Mouse (Mus musculus): ENCODE data around the gene Zfp808. TPM values are rescaled to one million over a fixed set of nuclear protein-coding genes. Genes with fewer than 3 reads are reported as not detected.
"Not testable (repeated sequence)": the region's sequence is repeated elsewhere in the genome, so short reads cannot be mapped to it uniquely, and the experiment has no call there.

Zfp808 gene
- 1 to 10 TPM; 5.0 to 5.6 TPM for total RNA-seq (2021)
- long read RNA-seq, experiment 1, partial matches to known transcripts = 0 of 1 reads
- long read RNA-seq, experiment 1, other reads (novel, unspliced or antisense) = 0 of 1 reads
- long read RNA-seq, experiment 2, partial matches to known transcripts = 0 of 1 reads
- long read RNA-seq, experiment 2, other reads (novel, unspliced or antisense) = 1 of 1 reads

DNA sequence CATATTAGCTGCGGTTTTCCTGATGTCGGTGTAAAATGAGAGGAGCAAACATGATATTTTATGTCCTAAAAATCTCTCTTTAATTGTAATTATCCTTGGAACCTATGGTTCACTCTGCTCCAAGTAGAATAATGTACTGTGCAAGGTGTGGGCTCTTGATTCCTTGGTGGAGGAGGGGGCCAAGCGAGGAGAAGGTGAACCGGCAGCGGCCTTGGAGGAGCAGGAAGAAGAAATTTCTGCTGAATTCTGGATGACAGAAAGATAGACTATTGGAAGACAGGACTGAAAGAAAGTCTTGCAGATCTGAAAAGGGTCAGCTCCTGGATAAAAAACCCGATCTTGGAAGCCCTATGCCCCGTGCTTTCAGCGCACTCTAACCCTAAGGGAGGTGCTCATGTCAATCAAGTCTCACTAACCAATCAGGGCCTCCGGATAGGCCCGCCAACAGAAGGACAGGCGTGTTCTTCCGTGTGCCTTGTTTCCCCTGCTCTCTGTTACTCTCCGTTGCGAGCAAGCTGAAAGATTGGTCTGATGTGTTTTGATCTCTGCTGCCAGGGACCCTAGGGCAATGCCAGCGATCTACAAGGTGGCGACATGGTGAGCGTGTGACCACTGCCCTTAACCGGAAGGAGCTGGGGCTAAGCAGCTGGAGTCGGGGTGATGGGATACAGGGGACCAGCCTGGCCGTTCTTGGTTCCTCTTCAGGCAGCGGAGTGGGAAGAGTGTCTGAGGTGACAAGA is at the start of gene Zfp808:
TSS of gene Zfp808 (plus strand) at position 455 of the 740 bp plus-strand sequence.
- DNase-seq (ENCODE audit: low spot score in 2 of 2) = peak in 1 of 2 experiments; percentile 24

DNA sequence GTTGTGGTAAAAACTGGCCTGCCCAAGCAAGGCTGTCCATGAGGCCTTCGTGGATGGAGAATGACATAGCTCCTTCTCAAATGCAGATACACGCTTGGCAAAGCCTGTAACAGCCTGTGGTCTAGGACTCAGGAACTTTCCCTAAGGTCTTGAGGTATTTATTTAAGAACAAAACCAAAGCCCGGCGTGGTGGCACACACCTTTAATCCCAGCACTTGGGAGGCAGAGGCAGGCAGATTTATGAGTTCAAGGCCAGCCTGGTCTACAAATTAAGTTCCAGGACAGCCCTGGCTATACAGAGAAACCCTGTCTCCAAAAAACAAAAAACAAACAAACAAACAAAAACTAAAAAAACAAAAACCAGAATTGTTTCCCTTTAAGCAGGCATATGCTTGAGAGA is 30.9 kb upstream of the Zfp808 start:
- DNase-seq (ENCODE audit: low spot score in 2 of 2) = not testable (repeated sequence)

DNA sequence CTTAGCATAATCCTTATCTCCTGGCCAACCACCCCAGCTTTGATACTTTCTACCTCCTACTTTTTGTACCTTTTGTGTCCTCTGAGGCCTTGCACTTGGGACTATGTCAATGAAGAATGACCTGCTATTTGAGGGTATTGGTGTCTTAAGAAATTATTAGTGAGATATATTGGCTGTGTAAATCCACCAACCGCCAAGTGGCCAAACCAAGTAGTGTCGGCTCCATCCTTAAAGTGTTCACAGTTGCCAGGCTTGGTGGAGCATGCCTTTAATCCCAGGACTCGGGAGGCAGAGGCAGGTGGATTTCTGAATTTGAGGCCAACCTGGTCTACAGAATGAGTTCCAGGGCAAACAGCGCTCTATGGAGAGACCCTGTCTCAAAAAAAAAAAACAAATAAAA is 30.2 kb upstream of the Zfp808 start:
- not testable (repeated sequence) for DNase-seq (ENCODE audit: low spot score in 2 of 2)

DNA sequence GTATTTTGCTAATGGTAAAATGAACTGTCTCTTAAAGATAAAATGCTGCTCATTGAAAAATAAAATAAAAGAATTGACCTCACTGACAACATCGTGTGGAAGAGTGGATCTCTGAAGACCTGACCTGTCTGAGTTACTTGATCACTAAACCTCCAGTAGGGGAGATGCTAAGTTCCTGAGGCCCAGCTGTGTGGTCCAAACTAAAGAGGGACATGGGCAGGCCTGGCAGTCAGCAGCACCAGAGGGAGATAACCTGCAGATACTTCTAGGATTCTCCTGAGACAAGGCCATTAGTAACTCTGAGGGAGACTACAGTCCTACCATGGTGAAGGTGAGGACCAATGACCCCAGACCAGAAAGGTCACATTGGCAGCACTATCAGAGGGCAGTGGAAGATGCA is 27.3 kb upstream of the Zfp808 start:
- DNase-seq (ENCODE audit: low spot score in 2 of 2) = not testable (repeated sequence)

DNA sequence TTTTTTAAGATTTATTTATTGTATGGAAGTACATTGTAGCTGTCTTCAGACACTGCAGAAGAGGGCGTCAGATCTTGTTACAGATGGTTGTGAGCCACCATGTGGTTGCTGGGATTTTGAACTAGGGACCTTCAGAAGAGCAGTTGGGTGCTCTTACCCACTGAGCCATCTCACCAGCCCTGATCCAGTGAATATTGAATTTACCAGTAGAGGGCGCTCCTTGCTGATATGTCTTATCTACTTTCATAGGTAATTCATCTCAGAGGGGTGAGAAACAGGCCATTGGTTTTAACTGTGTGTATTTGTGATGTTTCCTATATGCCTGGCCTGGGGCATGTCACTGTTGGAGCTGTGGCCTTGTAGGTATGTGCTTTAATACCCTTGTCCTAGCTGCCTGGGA is 13.8 kb upstream of the Zfp808 start:
- not testable (repeated sequence) for DNase-seq (ENCODE audit: low spot score in 2 of 2)

DNA sequence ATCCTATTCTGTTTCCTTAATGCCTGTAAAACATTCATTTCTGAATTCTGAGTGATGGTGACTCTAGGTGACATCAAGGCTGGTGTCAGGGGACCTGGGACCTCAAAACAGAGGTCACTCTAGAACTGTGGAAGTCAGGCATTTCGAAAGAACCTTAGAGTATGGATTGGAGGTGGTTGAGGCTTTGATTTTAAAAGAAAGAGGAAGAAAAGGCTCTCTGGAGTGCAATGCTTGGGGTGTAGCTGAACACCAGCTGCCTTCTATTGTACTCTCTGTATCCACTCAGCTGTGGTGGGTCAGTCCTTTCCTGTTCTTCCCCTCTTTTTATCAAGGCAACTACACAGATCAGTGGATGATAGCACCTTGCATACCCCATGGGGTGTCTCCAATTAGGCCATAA is 8.1 kb upstream of the Zfp808 start:
- DNase-seq (ENCODE audit: low spot score in 2 of 2) = not testable (repeated sequence)

DNA sequence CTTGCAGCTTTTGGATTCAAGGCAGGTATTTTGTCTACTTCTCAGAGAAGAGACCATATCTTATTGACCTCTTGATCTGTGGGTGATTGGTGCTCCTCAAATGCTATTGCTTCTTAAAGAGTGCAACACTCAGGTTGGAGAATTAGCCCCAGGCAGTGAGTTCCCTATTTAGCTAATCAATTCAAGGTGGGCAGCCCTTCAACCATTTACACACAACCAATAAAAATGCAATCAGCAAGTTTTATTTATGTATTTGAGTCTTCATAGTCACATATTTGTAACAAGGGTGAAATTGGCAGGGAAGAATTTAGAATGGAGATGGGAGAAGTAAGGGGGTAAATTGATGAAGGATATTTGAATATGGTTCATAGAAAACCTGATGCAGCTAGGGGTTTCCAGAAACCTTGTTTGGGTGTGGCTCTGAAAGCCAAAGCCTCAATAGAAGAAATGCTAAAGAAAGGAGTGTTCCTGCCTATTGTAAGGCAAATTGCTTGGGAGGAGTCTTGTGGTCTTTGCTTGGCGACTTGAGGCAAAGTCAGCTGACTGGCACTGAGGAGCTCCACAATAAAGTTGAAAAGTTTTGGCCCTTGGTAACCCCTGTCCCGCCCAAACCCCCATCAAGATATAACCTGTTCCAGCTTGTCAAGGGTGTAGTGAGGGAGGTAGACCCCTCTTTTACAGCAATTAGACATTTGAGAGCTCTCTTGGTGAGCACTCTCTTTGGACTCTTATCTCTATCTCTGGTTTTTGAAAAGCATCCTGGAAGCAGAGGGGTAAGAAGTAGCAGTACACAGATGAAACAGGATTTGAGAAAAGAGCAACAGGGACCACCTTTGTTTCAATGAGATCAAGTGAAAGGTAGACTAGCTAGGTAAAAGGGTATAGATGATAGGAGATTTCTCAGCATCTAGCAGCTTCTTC is 52.4 kb downstream of the Zfp808 start:
- not testable (repeated sequence) for DNase-seq (ENCODE audit: low spot score in 2 of 2)

DNA sequence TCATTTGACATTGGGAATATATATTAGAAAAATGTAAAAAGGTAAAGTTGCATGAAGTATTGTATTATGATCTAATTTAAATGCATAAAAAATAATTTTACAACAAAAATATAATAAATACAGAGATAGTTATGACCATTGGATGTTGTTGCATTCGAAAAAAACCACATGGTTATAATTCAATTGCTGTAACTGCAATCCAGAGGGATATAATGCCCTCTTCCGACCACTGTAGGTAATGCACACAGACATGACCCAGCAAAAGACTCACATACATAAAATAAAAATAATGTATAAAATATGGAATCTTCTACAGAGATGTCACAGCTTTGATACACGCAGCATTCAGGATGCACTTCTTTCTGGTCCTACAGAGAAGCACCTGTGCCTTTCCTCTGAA is 115.6 kb downstream of the Zfp808 start:
- no peak for DNase-seq (ENCODE audit: low spot score in 2 of 2)

DNA sequence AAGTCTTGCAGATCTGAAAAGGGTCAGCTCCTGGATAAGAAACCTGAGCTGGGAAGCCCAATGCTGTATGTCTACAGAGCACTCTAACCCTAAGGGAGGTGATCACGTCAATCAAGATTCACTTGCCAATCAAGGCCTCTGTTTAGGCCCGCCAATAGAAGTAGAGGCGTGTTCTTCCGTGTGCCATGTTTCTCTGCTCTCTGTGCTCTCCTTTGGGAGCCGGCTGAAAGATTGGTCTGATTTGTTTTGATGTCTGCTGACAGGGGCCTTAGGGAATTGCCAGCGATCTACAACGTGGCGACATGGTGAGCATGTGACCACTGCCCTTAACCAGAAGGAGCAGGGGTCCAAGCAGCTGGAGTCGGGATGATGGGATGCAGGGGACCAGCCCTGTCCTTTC is 125.5 kb downstream of the Zfp808 start:
- DNase-seq (ENCODE audit: low spot score in 2 of 2) = not testable (repeated sequence)

DNA sequence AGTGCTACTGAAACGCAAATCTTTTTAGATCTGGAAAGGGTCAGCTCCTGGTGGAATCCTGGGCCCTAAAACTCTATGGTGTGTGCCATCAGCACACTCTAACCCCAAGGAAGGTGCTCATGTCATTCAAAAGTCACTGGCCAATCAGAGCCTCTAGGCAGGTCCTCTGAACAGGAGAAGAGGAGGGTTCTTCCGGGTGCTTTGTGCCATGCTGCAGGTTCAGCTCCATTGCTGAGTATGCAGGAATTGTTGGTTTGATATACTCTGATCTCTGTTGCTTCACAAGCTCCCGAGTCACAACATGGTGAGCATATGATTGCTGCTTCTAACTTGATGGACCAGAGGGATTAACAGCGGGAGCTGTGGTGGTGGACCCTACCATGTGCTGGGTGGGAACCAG is 133.7 kb downstream of the Zfp808 start:
- no peak for DNase-seq (ENCODE audit: low spot score in 2 of 2)
